Mouse (Mus musculus) brain, embryonic 14.5 days (tissue): ENCODE results near the gene Ctr9. TPM values are rescaled to one million over a fixed set of nuclear protein-coding genes. Genes with fewer than 3 reads are reported as not detected.
A peak's percentile ranks its signal among the peaks of the same experiment; 100 is the strongest.

Source experiments
- DNase-seq: peaks from one replicate; pipeline ENCODE4 v3.0.0-alpha.2; 2011; ENCODE audit warnings: low read depth
- CTCF ChIP-seq: fragments of 200-500 bp; IDR thresholded peaks from 2 replicates; pipeline ENCODE4 v1.5.1; 2012; ENCODE audit warnings: inconsistent platforms, mild to moderate bottlenecking, moderate library complexity, borderline replicate concordance; ENCODE audit not compliant: insufficient read depth, insufficient read length; ENCODE audit errors: extremely low read depth
- POLR2A ChIP-seq: fragments of 200-500 bp; IDR thresholded peaks from 2 replicates; pipeline ENCODE4 v1.6.1; 2012; ENCODE audit warnings: mild to moderate bottlenecking, inconsistent platforms, borderline replicate concordance; ENCODE audit not compliant: poor library complexity, insufficient read depth, insufficient read length, severe bottlenecking; ENCODE audit errors: extremely low read depth
- polyA plus RNA-seq: library from polyadenylated mRNA; depleted of rRNA; stranded (reverse); fragments of >200 nt; gene quantifications from 2 replicates; pipeline ENCODE4 v1.2.3, GENCODE M21; 2012; rRNA removed

Gene Ctr9
- polyA plus RNA-seq = 44.9 and 55.8 TPM in 2 replicates

DNA sequence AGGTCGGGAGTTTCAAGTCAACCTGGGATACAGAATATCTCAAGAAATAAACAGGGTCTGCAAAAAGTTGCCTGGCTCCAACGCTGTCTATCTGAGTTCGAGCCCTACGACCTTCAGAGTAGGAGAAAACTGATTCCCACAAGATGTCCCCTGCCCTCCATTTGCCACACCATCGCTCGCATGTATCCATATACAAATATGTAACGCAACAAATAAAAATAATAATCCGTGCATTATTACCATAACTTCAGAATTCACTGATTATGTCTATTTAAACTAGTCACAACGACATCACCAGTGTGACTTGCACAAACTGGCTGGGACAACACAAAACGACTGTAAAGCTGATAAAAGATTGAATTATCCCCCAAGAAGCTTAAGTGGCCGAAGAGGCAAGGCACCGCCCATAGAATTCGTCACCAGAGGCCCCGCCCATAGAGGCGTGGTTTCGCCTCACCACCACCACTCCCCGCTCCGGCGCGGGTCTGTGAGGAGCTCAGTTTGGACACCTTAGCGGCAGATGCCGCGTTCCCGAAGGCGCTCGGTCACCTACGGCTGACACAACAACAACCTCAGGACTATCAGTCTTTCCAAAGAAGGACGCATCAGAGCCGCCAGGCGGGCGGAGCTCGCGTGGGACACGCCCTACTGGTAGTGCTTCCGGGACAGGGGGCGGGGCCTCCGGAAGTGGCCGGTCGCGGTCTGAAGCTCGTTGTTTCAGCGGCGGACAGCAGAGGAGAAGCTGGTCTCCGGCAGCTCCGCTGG lies at the start of gene Ctr9:
Gene Ctr9, plus strand, starts transcription at position 671 of the 765 bp plus-strand sequence.
- peak; percentile 95 for DNase-seq
- TF ChIP-seq POLR2A = peak; percentile 87; the same call in 1 of the 2 replicates
- no peak for TF ChIP-seq CTCF

DNA sequence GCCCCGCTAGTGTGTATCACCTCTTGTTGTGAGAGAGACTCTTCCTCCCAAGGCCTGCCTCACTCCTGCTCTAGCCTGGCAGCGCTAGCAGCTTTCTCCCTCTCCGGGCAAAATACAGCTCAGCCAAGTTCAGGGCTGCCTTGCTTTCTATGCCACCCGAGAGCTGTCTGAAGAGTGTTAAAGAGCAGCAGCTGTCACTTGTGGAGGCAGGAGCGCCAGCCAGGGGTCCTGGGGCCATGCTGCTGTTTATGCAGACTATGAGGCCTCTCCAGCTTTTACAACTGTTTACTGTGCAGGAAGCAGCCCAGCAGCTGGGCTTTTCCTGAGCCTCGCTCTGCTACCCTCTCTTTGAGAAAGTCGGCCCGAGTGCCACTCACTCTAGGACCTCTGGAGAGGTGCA lies 47.7 kb upstream of the Ctr9 start:
- TF ChIP-seq POLR2A = no peak
- no peak for TF ChIP-seq CTCF
- DNase-seq = peak; percentile 20

DNA sequence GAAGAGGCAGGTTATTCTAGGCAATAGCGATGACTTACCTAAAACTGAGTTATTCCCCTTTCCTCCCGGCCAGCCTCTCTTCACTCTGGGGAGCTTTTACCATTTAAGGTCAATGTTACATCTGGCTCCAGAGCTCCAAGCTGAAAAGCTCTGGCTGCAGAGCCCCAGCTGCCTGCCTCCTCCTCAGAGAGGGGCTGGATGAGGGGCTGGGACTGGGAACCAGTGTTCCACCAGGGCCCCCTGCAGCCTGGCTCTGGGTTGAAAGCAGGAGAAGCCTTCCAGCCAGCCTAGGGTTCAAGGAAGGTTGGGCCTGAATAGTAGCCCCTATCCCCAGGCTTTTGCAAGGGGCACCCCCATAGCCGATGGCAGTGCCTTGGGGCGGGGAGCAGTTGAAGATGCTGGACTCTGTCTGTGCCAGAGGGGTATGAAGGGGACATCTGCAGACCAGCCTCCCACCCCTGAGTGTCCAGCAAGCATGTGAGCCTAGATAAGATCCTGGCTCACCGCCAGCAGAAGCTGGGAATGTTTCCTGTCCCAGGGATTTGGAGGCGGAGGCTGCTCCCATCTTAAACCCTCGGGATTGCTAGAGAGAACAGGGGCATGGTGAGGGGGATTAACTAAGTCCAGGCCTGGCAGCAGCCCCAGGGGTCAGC lies 46.6 kb upstream of the Ctr9 start, which contains the start of gene Mrvi1:
Gene Mrvi1, minus strand, starts transcription at position 409 of the 653 bp plus-strand sequence.
- TF ChIP-seq CTCF = no peak
- TF ChIP-seq POLR2A = no peak
- DNase-seq = peak; percentile 36

DNA sequence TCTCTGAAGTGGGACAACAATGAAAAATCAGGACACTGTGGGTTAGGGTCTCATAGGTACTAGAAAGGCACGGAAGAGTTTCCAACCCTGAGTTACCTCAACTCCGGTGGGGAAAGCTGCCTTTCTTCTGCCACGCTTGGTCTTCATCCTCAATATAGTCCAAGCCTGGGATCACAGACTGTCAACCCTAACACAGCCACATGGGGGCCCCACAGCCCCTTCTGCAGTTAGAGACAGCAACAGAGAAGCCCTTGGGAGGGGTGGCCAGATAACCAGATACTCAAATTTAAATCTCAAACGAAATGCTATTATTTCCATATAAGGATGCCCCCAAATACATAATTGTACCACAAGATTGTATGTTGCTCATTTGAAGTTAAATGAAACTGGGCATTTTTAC lies 46.0 kb upstream of the Ctr9 start:
- TF ChIP-seq CTCF (peak; percentile 19; the same call in 1 of the 2 replicates), POLR2A (no peak)
- no peak for DNase-seq

DNA sequence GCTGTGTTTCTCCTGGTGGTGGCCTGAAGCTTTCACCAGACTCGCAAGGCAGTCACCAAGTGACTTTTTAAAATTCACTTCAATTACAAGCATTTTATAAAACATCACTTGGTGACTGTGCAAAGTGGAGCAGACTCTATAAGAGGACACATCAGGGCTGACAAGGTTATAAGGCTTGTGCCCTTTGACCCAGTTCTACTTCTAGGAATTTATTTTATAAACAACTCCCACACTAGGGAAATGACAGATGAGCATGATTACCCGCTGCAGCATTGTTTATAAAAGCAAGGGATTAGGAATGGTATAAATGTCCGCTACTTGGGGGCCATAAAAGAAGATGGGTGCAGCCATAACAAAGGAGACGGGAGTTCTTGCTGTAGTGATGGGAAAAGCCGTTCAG lies 45.1 kb upstream of the Ctr9 start:
- no peak for DNase-seq
- no peak for TF ChIP-seq POLR2A
- TF ChIP-seq CTCF = no peak

DNA sequence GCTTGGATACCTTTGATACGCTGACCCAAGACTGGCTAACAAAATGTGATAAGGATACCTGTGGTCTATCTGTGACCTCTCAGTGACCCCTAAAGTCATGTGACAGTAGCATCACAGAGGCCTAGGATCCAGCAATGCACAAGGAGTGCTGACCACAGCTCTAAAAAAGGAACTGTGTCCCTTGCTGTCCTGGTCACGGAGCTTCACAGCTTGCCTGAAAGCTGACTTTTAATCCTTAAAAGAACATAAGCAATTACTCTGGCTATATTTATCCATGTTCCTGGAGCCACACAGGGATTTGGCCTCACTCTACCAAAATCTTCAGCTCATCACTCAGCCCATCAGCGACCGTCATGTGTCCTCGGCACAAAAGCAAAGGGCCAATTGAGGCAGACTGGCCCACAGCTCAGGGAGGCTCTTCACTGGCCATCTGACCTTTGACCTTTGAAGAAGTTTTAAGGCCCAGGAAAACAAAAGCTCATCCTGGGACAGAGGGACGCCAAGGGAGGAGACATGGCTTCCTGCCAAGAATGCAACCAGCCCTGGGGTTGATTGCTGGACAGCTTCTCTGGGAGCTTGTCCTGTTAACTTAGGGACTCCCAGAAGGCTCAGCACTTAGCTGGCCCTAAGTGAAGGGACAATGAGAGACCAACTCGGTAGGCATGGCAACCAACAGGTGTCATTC lies 43.0 kb upstream of the Ctr9 start:
- TF ChIP-seq POLR2A (no peak), CTCF (no peak)
- DNase-seq = no peak

DNA sequence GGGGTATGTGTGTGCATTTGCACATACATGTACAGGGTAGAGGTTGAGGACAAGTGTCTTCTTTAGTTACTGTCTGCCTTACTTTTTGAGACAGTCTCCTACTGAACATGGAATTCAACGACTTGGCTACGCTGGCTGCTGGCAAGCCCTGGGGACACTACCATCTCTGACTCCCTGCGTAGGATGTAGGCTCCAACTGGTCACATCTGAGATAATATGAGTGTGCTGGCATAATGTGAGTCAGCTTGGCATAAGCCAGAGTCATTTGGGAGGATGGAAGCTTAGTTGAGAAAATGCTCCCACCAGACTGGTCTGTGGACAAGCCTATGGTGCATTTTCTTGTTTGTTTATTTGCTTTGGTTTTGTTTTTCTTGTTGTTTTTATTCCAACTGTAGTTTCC lies 40.7 kb upstream of the Ctr9 start:
- no peak for TF ChIP-seq CTCF
- no peak for TF ChIP-seq POLR2A
- DNase-seq = no peak

DNA sequence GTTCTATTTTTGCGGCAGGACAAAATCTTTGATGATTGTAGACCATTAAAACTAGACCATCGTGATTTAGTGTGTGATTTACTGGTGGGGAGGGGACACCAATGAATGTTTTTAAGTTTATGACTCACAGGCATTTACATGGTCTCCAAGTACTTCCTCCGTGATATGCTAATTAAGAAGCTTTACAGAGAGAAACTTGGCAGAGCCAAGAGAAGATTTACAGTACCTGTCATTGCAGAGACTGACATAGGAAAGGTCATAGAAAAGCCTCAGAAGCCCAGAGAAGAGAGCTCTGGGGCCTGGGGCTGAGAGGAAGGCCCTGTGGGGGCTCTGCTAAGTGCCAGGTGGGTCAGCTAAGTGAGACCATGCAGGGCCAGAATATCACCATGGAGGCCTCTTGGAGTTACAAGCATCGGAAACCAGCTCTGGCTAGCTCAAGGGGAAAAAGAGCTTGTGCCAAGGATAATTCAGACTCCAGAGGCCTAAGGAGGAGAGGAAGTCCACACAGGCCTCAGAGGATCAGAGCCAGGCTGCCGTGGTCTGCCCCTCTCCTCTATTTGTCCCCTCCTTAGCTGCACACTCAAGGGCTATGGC lies 39.4 kb upstream of the Ctr9 start:
- no peak for TF ChIP-seq POLR2A
- no peak for TF ChIP-seq CTCF
- no peak for DNase-seq

DNA sequence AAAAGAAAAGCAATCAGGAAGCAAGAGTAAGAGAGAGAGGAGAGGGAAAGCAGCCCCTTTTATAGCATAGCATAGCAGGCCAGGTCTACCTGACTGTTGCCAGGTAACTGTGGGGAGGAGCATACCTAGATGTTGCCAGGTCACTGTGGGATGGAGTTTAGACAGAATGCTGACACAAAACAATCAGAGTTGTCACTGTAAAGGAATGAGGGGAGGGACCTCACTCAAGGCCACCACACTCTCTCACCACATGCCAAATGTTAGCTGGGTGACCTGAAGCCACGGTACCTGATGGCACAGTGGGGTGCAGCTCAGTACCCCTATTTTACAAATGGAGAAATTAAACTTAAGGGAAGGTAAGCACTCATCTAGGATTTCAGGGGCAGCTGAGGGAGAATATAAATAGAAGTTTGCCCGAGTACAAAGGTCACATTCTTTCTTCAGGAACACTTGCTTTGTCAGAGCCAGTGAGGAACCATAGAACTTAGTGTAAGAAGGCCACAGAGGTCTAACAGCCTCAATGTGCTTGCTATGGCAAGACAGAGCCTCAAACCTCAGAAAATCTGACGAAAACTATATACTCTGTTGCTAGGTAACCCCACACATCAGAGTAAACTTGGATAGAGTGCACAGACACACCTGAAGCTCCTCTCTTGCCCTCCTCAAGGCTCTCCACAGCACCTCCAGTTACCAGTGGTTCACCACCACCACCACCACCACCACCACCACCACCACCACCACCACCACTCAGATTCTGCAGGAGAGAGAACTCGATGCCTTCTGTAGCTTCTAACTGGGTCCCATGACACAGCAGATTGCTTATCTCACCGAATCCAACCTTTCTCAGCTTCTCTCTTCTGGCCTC lies 38.2 kb upstream of the Ctr9 start:
- DNase-seq = no peak
- TF ChIP-seq CTCF (no peak), POLR2A (no peak)

DNA sequence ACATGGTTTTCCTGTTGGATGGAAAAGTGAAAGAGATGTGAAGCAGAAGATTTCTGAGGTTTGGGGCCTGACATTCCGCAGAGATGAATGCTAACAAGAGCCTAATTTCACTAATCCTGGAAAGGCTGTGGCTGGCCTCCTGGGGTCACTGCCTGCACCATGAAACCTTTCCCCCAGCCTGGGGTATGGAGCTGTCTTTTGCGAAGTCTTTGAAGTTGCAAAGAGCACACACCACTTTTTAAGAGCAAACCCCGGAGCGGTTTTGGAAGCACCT lies 37.6 kb upstream of the Ctr9 start:
- TF ChIP-seq POLR2A = no peak
- TF ChIP-seq CTCF = no peak
- DNase-seq = no peak
